Mouse (Mus musculus) neural tube, embryonic 12.5 days (tissue): ENCODE results near the gene Skp1a. TPM values are rescaled to one million over a fixed set of nuclear protein-coding genes. Genes with fewer than 3 reads are reported as not detected.

Source experiments
- ATAC-seq: fragments of 200-750 bp; cut with Nextera tagmentation; 2 replicates; pipeline ENCODE4 v1.8.0; 2017; ENCODE audit warnings: low read depth, mild to moderate bottlenecking, moderate TSS enrichment, moderate library complexity; ENCODE audit not compliant: low FRiP score
- H3K27ac ChIP-seq: fragments of 300-500 bp; sonication (generic); 2 replicates; pipeline ENCODE4 v1.5.1; 2016
- H3K27me3 ChIP-seq: fragments of 300-500 bp; sonication (generic); replicated peaks from 2 replicates; pipeline ENCODE4 v1.6.1; 2016; ENCODE audit warnings: mild to moderate bottlenecking
- H3K36me3 ChIP-seq: fragments of 300-500 bp; sonication (generic); 2 replicates; pipeline ENCODE4 v1.6.1; 2016; ENCODE audit warnings: mild to moderate bottlenecking
- H3K4me1 ChIP-seq: fragments of 300-500 bp; sonication (generic); 2 replicates; pipeline ENCODE4 v1.6.1; 2016
- H3K4me2 ChIP-seq: fragments of 300-500 bp; sonication (generic); replicated peaks from 2 replicates; pipeline ENCODE4 v1.6.1; 2016; ENCODE audit warnings: mild to moderate bottlenecking
- H3K4me3 ChIP-seq: fragments of 300-500 bp; sonication (generic); 2 replicates; pipeline ENCODE4 v1.5.1; 2016
- H3K9ac ChIP-seq: fragments of 300-500 bp; sonication (generic); 2 replicates; pipeline ENCODE4 v1.6.1; 2016; ENCODE audit warnings: mild to moderate bottlenecking
- H3K9me3 ChIP-seq: fragments of 300-500 bp; sonication (generic); 2 replicates; pipeline ENCODE4 v1.6.1; 2016; ENCODE audit warnings: mild to moderate bottlenecking
- WGBS: fragments of 180-500 bp; shearing (Covaris S2); methylation state at CpG from one replicate; pipeline ENCODE4 v1.1.7; 2016; 5-methylcytosine and 5-hydroxymethylcytosine counted together
- polyA plus RNA-seq: library from polyadenylated mRNA; unstranded; fragments of >200 nt; fragmentation: Nextera tagmentation; extraction: Ambion mirVana; gene quantifications from 2 replicates; pipeline ENCODE4 v1.2.1, GENCODE M21; 2016

Skp1a gene
- polyA plus RNA-seq, 1 experiment from 2014 or later: 1,002 TPM

DNA sequence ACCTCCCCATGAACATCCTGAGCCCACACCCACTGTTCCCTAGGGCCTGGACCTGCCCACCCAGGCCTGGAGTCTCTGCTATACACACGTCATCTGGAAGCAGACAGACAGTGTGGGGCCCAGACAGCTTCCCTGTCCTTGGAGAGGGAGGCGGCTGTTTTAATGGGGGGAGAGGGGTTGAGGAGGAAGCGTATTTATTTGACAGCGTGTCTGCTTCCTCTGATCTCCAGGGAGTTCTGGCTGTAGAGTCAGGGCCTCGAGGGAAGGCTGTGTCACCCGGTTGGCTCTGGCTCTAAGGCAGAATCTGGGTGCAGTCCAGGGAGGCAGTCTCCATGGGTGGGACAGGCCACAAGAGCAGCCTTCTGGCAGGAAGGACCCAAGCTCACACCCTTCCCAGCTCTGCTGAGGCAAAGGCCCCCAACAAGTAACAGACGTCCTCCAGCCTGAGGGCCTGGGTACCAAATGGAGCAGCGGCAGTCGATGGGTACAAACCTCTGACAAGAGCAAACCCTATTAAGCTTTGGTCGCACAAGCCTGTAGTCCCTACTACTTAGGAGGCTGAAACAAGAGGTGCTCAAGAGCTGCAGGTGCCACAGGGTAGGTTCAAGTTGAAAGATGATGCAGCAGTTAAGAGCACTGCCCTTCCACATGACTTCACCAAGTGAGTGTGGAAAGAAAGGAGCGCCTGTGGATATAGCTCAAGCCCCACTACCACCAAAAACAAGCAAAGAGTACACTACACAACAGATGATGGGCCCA is 41.6 kb downstream of the Skp1a start:
- no peak overlapping the region for H3K27ac ChIP-seq
- no peak for ATAC-seq
- 79% methylated on average over 11 of the region's 11 CpGs for WGBS
- no peaks in the 10 kb centered on the region for H3K36me3 ChIP-seq
- H3K4me2 ChIP-seq: no peak overlapping the region
- no peaks in the 10 kb centered on the region for H3K9me3 ChIP-seq
- H3K4me1 ChIP-seq: peaks cover 8% of the 10 kb centered on the region
- no peaks in the 10 kb centered on the region; the same call in 1 of the 2 replicates for H3K27me3 ChIP-seq
- H3K4me3 ChIP-seq: no peak overlapping the region
- H3K9ac ChIP-seq: no peak overlapping the region

DNA sequence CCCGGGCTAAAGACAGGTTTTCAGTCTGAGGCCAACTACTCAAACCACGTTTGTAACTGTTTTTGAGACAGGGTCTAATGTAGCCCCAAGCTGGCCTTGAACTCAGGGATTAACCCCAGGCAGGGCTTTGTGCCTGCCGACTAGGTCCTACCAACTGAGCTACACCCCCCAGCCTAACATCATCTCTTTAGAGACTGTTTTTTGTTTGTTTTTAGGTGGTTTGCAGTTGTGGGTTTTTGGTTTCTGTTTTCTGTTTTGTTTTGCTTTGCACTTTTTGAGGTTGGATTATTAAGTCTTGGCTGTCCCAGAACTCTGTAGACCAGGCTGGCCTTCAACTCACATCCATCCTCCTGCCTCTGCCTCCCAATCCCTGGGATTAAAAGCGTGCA is 42.1 kb downstream of the Skp1a start:
- H3K4me3 ChIP-seq: no peak overlapping the region
- H3K9me3 ChIP-seq: no peaks in the 10 kb centered on the region
- 81% methylated on average over 4 of the region's 4 CpGs for WGBS
- peaks cover 8% of the 10 kb centered on the region for H3K4me1 ChIP-seq
- H3K27ac ChIP-seq: no peak overlapping the region
- H3K4me2 ChIP-seq: no peak overlapping the region
- no peak overlapping the region for H3K9ac ChIP-seq
- H3K27me3 ChIP-seq: no peaks in the 10 kb centered on the region; the same call in 1 of the 2 replicates
- ATAC-seq: no peak
- no peaks in the 10 kb centered on the region for H3K36me3 ChIP-seq

DNA sequence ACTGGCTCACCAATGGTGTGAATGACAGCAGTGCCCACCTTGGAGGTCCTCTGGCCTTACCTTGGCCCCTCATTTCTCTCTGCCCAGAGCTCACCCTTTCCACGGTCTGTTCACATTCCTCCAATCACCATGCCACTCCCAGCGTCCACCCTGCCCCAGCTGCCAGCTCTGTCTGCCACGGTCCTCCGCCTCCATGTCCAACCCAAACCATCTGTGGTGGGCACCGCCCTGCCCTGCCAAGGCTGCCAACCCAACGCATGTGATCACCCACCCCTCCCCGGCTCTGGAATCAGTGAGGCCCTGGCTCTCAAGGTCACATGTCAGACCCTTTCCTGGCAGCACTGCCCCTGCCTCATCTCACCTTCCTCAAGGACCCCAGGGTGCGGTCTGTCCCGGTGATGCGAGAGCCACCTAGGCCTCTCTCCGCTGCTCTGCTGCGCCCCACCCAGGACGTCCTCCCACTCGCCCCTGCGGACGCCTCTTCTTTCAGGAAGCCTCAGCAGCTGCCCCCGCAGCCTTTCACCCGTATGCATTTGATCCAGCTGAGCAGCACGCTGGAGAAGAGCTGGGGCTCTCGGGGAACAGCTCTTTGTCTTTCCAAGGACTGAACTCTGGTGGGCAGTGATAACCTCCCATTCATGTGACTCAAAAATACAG is 42.8 kb downstream of the Skp1a start:
- WGBS: 91% methylated on average over 20 of the region's 20 CpGs
- no peaks in the 10 kb centered on the region for H3K36me3 ChIP-seq
- no peak overlapping the region for H3K27ac ChIP-seq
- H3K4me1 ChIP-seq: peaks cover 8% of the 10 kb centered on the region
- H3K9ac ChIP-seq: no peak overlapping the region
- no peak overlapping the region for H3K4me2 ChIP-seq
- H3K27me3 ChIP-seq: no peaks in the 10 kb centered on the region; the same call in 1 of the 2 replicates
- ATAC-seq: no peak
- no peaks in the 10 kb centered on the region for H3K9me3 ChIP-seq
- no peak overlapping the region for H3K4me3 ChIP-seq

DNA sequence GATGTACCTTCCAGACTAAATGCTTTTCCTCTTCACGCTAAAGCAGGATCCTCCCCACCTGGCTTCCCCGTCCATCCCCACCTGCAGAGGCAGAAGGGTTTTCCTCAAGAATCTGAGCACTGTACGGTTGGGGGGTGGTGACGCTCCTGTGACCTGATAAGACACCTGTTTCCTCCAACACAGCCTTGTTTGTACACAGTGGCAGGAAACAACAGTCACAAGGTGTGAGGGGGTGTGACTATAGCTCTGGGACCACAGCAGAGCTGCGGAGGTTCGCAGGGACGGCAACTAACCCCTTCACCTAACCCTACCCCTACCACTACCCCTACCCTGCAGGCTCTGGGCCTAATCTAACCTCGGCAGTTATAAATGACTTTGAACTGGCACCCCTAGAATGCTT is 43.6 kb downstream of the Skp1a start:
- Histone ChIP-seq H3K4me3 (no peak overlapping the region), H3K4me1 (peaks cover 8% of the 10 kb centered on the region), H3K27me3 (no peaks in the 10 kb centered on the region; the same call in 1 of the 2 replicates), H3K27ac (no peak overlapping the region), H3K36me3 (no peaks in the 10 kb centered on the region), H3K9ac (no peak overlapping the region), H3K9me3 (no peaks in the 10 kb centered on the region), H3K4me2 (no peak overlapping the region)
- 83% methylated on average over 8 of the region's 8 CpGs for whole genome bisulfite sequencing
- no peak for ATAC-seq

DNA sequence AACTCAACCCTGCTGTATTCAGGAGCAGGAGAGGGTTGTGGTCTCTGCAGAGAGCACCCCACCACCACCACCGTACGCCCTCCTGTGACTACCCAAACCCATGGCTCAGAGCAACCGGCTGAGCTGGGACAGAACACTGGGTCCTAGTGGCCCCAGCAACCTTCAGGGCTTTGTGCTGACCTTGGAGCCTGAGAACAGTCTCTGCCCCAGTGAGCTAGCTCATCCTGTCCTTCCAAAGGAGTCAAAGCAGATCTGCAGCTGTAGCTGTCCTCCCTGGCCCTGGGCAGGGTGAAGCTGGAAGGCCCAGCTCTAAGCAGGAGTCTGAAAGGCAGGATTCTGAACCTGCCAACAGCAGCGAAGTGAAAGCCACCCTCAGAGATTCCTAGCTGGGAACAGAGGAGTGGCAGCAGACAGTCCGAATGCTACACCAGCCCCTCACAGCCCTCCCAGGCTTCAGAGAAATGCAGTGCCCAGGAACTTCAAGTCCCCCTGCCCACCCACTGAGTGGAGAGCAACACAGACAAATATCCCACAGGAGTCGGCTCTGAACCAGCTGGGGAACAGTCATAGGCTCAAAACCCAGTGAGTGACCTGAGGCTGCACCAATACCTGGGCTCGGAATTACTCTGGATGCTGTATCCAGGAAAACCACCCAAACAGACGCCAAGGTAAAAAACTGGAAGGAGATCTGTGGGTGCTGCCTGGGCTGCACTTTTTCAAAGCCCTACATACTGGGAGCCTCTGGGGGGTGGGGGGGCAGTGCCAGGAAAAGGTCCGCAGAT is 44.2 kb downstream of the Skp1a start:
- no peak overlapping the region for H3K27ac ChIP-seq

DNA sequence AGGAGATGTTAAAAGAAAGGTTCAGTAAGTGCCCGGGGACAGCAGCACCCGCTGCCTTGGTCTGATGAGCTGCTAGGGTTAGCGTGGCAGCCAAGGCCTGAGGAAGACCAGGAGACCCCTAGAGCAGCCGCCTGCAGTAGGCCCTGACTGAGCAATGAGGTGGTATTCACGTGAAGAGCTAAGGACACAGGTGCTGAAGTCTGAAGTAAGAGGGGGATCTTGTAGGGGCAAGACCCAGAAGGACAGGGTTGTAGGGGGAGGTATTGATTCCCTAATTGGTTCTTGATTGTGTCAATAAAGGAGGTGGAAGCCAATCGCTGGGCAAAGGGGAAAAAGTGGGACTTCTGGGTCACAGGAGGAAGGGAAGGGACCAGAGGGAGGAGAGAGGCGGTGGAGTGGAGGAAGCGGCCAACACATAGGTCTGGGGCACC is 45.2 kb downstream of the Skp1a start:
- ATAC-seq: no peak
- no peak overlapping the region for H3K4me2 ChIP-seq
- no peaks in the 10 kb centered on the region for H3K36me3 ChIP-seq
- WGBS: 90% methylated on average over 8 of the region's 8 CpGs
- H3K27ac ChIP-seq: no peak overlapping the region
- no peak overlapping the region for H3K9ac ChIP-seq
- peaks cover 10% of the 10 kb centered on the region for H3K4me1 ChIP-seq
- H3K9me3 ChIP-seq: no peaks in the 10 kb centered on the region
- no peak overlapping the region for H3K4me3 ChIP-seq
- H3K27me3 ChIP-seq: no peaks in the 10 kb centered on the region; the same call in 1 of the 2 replicates

More for the DNA sequence above, 44.2 kb downstream of the Skp1a start:
- ATAC-seq: no peak
- Histone ChIP-seq H3K27me3 (no peaks in the 10 kb centered on the region; the same call in 1 of the 2 replicates), H3K4me2 (no peak overlapping the region), H3K9ac (no peak overlapping the region), H3K9me3 (no peaks in the 10 kb centered on the region), H3K4me3 (no peak overlapping the region), H3K36me3 (no peaks in the 10 kb centered on the region), H3K4me1 (peaks cover 8% of the 10 kb centered on the region)
- 90% methylated on average over 9 of the region's 9 CpGs for WGBS

DNA sequence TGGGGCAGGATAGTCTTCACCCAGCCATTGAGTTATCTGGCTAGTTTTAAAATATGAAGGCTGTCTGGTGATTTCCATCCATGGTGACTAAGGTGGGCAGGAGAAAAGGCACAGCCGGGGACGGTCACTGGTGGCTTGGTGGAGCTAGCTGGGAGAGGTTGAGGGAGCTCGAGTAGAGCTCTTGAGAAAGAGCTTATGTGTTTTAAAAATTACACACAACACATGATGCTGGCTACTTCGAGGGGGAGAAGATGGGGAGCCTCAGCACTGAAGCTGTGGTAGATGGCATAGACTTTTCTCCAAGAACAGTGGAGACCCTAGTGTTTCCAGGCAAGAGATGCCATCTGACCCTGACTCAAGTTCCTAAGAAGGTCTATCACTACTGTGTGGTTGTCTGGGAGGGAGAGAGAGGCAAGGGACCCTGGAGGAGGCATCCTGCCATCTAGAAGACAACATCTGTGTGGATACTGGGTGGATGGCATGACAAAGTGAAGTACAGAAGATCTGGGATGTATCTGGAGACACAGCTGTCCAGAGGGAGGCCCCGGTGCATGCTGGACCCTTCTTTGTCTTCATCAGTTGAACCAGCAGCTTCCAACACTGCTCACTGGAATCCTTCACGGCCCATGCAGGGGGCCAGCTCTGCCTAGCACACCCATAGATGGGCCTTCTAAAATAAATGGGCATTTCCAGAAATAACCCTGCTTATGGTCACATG is 45.8 kb downstream of the Skp1a start:
- H3K4me2 ChIP-seq: no peak overlapping the region
- H3K4me1 ChIP-seq: peaks cover 16% of the 10 kb centered on the region
- no peak for ATAC-seq
- no peak overlapping the region for H3K27ac ChIP-seq
- H3K36me3 ChIP-seq: no peaks in the 10 kb centered on the region
- WGBS: 93% methylated on average over 6 of the region's 6 CpGs
- H3K27me3 ChIP-seq: peaks cover 4% of the 10 kb centered on the region
- H3K9me3 ChIP-seq: no peaks in the 10 kb centered on the region
- no peak overlapping the region for H3K4me3 ChIP-seq
- H3K9ac ChIP-seq: no peak overlapping the region

DNA sequence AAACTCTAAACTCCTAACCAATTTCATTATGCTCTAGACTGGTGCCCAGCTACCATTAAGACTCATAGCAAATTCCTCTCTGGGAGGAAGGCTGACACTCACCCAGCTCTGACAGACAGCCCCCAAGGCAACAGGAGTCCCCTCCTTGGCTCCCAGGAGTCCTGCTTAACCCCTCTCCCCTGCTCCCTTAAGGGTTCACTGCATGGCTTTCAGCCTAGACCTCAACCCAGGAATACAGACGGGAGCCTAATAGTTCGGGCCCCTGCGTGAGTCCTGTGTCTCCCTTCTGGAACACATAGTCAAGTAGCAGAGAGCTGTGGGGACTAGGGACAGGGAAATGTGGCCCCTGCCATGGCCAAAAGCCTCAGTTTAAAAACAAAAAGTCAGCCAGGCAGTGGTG is 46.4 kb downstream of the Skp1a start:
- H3K4me3 ChIP-seq: no peak overlapping the region
- no peaks in the 10 kb centered on the region for H3K36me3 ChIP-seq
- H3K27ac ChIP-seq: no peak overlapping the region
- ATAC-seq: no peak
- no peaks in the 10 kb centered on the region for H3K9me3 ChIP-seq
- no peak overlapping the region for H3K4me2 ChIP-seq
- 91% methylated on average over 3 of the region's 3 CpGs for WGBS
- no peak overlapping the region for H3K9ac ChIP-seq
- peaks cover 6% of the 10 kb centered on the region for H3K27me3 ChIP-seq
- H3K4me1 ChIP-seq: peaks cover 15% of the 10 kb centered on the region

DNA sequence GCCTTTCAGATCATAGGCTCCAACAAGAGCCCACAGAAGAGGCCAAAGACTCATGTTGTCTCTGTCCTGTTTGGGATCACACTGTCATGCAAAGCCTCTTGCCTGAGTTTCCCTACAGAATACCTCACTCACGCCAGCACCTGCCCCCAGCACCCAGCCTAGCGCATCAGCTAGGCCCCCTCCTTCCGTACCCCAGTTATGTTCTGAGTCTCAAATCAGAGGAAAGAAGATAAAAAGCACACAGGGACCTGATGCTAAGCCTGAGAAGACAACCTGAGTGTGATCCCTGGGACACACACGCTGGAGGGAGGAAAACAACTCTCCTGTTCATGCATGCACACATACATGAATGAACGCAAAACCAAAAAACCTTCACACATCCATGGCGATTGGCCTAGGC is 47.2 kb downstream of the Skp1a start:
- WGBS: 92% methylated on average over 6 of the region's 6 CpGs
- no peak overlapping the region for H3K4me3 ChIP-seq
- ATAC-seq: no peak

DNA sequence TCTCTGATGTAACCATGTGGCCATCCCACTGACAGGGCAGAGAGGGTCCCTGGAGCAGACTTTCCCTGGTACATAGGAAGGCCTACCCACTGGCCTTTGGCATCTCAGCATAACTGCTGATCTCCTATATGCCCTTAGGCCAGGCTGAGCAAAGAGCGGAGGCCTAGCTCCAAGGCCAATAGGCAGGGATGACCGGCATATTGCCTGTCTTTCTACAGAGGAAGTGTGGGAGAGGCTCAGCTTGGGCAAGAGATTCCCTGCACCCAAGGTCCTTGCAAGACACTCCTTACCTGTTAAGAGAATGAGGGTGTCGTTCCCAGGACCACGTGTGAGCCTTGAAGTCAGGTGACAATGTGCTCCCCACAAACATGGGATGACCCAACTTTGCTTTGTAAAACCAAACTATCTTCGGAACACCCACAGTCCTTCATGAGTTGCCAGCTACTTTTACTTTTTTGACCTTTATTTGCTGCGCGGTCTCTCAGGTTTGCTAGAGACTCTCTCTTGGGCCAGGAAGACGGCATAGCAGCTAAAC is 47.9 kb downstream of the Skp1a start:
- no peaks in the 10 kb centered on the region for H3K9me3 ChIP-seq
- no peak overlapping the region for H3K27ac ChIP-seq
- H3K27me3 ChIP-seq: peaks cover 16% of the 10 kb centered on the region
- no peak overlapping the region for H3K4me2 ChIP-seq
- no peak for ATAC-seq
- H3K4me1 ChIP-seq: peaks cover 21% of the 10 kb centered on the region
- no peak overlapping the region for H3K9ac ChIP-seq
- H3K36me3 ChIP-seq: no peaks in the 10 kb centered on the region
- H3K4me3 ChIP-seq: no peak overlapping the region
- WGBS: 94% methylated on average over 8 of the region's 8 CpGs

More for the DNA sequence above, 47.2 kb downstream of the Skp1a start:
- Histone ChIP-seq H3K36me3 (no peaks in the 10 kb centered on the region), H3K27ac (no peak overlapping the region), H3K9me3 (no peaks in the 10 kb centered on the region), H3K27me3 (peaks cover 9% of the 10 kb centered on the region), H3K4me1 (peaks cover 14% of the 10 kb centered on the region), H3K4me2 (no peak overlapping the region), H3K9ac (no peak overlapping the region)

DNA sequence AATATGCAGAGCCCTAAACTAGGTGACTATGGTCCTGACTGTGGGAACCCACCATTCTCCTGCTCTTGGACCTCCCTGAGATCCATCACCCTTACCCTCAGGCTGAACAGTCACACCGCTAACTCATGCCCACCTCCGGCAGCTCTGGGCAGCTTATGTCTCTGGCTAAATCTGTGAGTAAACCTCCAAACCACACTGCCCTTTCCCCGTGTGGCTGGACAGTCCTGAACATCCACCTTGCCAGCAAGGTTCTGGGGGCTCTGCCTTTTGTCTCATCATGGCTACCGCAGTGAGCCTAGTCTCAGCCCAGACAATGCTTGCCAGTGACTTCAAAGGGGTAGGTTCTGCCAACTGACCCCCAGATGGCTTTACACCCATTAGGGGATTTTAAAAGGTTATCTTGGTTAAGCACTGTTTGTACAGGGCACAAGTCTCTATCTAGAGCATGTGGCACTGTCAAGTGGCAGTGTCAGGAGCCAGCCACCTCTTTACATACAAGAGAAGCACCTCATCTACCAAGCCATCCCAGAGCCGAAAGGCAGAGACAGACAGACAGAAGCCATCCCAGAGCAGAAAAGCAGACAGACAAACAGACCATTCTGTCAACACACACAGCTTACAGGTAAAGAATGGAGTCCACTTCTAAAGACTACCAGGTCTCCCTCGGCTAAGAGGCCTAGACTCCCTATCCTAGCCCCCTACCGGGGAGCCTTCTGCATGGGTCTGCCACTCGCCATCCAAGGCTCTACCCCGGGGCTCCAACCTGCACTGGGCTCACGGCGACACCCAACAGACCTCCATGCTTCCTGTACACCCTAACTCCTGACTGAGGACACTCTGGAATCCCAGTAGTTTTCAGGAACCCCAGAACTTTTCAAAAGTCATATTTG is 49.0 kb downstream of the Skp1a start:
- Histone ChIP-seq H3K27ac (no peak overlapping the region), H3K4me3 (no peak overlapping the region), H3K9ac (no peak overlapping the region), H3K4me2 (no peak overlapping the region), H3K27me3 (peaks cover 27% of the 10 kb centered on the region), H3K4me1 (peaks cover 23% of the 10 kb centered on the region), H3K9me3 (no peaks in the 10 kb centered on the region), H3K36me3 (no peaks in the 10 kb centered on the region)
- WGBS: 90% methylated on average over 11 of the region's 11 CpGs
- ATAC-seq: no peak
